Mouse (Mus musculus) liver, embryonic 14.5 days (tissue): ENCODE data around the gene Cx3cr1.

Experiments
- CTCF ChIP-seq: IDR thresholded peaks from 2 replicates; pipeline ENCODE4 v1.5.1; 2016; ENCODE audit warnings: antibody characterized with exemption, low read depth, control low read depth
- EP300 ChIP-seq: IDR thresholded peaks from 2 replicates; pipeline ENCODE4 v1.6.1; 2016; ENCODE audit warnings: antibody characterized with exemption, low read depth

DNA sequence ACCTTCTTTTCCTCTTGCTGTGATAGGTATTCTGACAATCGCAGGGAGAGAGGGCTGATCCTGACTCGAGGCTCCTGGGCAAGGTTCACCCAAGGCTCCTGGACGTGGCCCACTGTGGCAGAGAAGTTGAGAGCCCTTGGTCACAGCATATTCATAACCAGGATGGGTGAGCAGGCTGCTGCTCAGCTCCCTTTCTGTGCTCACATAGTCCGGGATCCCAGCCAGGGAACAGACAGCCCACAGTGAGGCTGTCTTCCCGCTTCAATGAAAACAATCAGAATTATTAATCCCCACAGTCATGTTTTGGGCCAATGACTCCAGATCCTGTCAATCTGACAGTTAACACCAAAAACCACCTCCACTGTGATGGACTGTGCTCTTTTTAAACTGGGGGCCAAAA is 12.3 kb upstream of the Cx3cr1 start:
- no peak for TF ChIP-seq CTCF
- TF ChIP-seq EP300: no peak
